Mouse (Mus musculus) erythroblast, embryonic 14.5 days (primary cell): Measurements from ENCODE around the gene Tspan11.

Experiments
- GATA1 ChIP-seq: IDR thresholded peaks from 2 replicates; pipeline ENCODE4 v1.6.1; 2012; ENCODE audit warnings: low read length, inconsistent platforms, mixed read lengths
- TAL1 ChIP-seq: IDR thresholded peaks from 3 replicates; pipeline ENCODE4 v1.6.1; 2012; ENCODE audit warnings: low read length, inconsistent platforms, mixed read lengths

DNA sequence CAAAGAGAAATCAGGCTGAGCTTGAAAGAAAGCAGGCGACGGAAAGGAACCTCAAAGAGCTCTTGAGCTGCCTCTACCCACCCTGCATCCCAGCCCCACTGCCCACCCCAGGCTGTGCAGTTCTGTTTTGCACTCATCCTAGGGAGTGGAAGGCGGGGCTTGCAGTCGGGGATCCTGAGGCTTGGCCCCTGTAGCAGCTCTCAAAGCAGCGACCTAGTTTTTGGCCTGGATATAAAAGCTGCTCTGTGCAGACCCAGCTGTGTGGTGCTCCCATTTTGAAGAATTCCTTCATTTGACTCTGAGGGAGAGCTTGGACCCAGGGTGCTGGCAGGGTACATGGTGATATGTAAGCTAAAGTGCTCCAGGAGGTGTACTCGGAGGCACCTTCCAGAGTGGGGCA is 37.4 kb downstream of the Tspan11 start:
- TF ChIP-seq GATA1 (no peak), TAL1 (no peak)
